Mouse (Mus musculus) CH12.LX (cell line): ENCODE measurements around the gene Nsl1. TPM values are rescaled to one million over a fixed set of nuclear protein-coding genes. Genes with fewer than 3 reads are reported as not detected.
A peak's percentile ranks its signal among the peaks of the same experiment; 100 is the strongest.

ENCODE experiments used
- DNase-seq: peaks from one replicate; pipeline ENCODE4 v3.0.0-alpha.2; 2013; ENCODE audit errors: extremely low read depth
- H3K27ac ChIP-seq: 2 replicates; pipeline ENCODE4 v1.5.1; 2012; ENCODE audit warnings: low read depth, mild to moderate bottlenecking, control low read depth, moderate library complexity; ENCODE audit not compliant: insufficient read depth
- H3K27me3 ChIP-seq: replicated peaks from 2 replicates; pipeline ENCODE3; 2012; ENCODE audit warnings: inconsistent platforms
- H3K36me3 ChIP-seq, 2 experiments: replicated peaks in 1 of 2; 2 replicates each; pipeline versions ENCODE3 to v1.6.1; 2012; ENCODE audit warnings: inconsistent platforms in 1 of 2, low read length in 1 of 2, mild to moderate bottlenecking in 1 of 2, mixed read lengths in 1 of 2, moderate library complexity in 1 of 2; ENCODE audit not compliant: control insufficient read depth in 1 of 2, insufficient read depth in 1 of 2
- H3K4me1 ChIP-seq, 2 experiments: 2 replicates each; pipeline ENCODE4 v1.6.1; 2012; ENCODE audit warnings: inconsistent platforms in 1 of 2, moderate library complexity in 1 of 2; ENCODE audit not compliant: insufficient read depth in 2 of 2, control insufficient read depth in 1 of 2
- H3K4me2 ChIP-seq: 2 replicates; pipeline ENCODE4 v1.6.1; 2012; ENCODE audit warnings: low read depth, mild to moderate bottlenecking, control low read depth; ENCODE audit not compliant: poor library complexity, insufficient read depth, severe bottlenecking
- H3K4me3 ChIP-seq, 3 experiments: fragments of 150-350 bp in 1 of 3; sonication (generic) in 1 of 3; replicated peaks in 1 of 3; 2 replicates each; pipeline versions ENCODE3 to v1.5.1; 2011 to 2012; ENCODE audit warnings: low read depth in 2 of 3, low read length in 2 of 3, mild to moderate bottlenecking in 2 of 3, moderate library complexity in 2 of 3, control low read depth in 1 of 3, improper control_type of control experiment in 1 of 3, inconsistent platforms in 1 of 3, mixed read lengths in 1 of 3; ENCODE audit not compliant: poor library complexity in 1 of 3
- H3K79me2 ChIP-seq: replicated peaks from 2 replicates; pipeline ENCODE4 v1.6.1; 2012; ENCODE audit warnings: mild to moderate bottlenecking, moderate library complexity; ENCODE audit not compliant: control insufficient read depth, poor library complexity, insufficient read depth, severe bottlenecking; ENCODE audit errors: extremely low read depth
- H3K9ac ChIP-seq: 2 replicates; pipeline ENCODE4 v1.6.1; 2012; ENCODE audit warnings: low read depth, mild to moderate bottlenecking, control low read depth, moderate library complexity; ENCODE audit not compliant: insufficient read depth
- H3K9me3 ChIP-seq: replicated peaks from 2 replicates; pipeline ENCODE3; 2012; ENCODE audit warnings: low read length, inconsistent platforms, mixed read lengths
- CHD2 ChIP-seq: IDR thresholded peaks from 2 replicates; pipeline ENCODE4 v1.6.1; 2011; ENCODE audit warnings: low read length, improper control_type of control experiment
- ELF1 ChIP-seq: IDR thresholded peaks from 2 replicates; pipeline ENCODE4 v1.6.1; 2014; ENCODE audit warnings: low read depth, mild to moderate bottlenecking, inconsistent platforms, low read length, improper control_type of control experiment
- EP300 ChIP-seq: IDR thresholded peaks from 2 replicates; pipeline ENCODE4 v1.6.1; 2011; ENCODE audit warnings: low read length, improper control_type of control experiment
- GABPA ChIP-seq: IDR thresholded peaks from 2 replicates; pipeline ENCODE4 v1.6.1; 2012; ENCODE audit warnings: low read depth, low read length, improper control_type of control experiment, inconsistent platforms; ENCODE audit not compliant: insufficient replicate concordance
- IRF4 ChIP-seq: IDR thresholded peaks from 2 replicates; pipeline ENCODE4 v1.6.1; 2014; ENCODE audit warnings: low read depth, mild to moderate bottlenecking, inconsistent platforms, low read length, improper control_type of control experiment
- JUN ChIP-seq: IDR thresholded peaks from 2 replicates; pipeline ENCODE4 v1.6.1; 2011; ENCODE audit warnings: low read depth, mild to moderate bottlenecking, low read length, improper control_type of control experiment, moderate library complexity; ENCODE audit not compliant: insufficient read depth
- JUND ChIP-seq: conservative IDR thresholded peaks from 2 replicates; pipeline ENCODE4 v1.6.1; 2011; ENCODE audit warnings: low read depth, low read length, improper control_type of control experiment
- KAT2A ChIP-seq: IDR thresholded peaks from 2 replicates; pipeline ENCODE4 v1.6.1; 2012; ENCODE audit warnings: low read length, improper control_type of control experiment, inconsistent platforms; ENCODE audit not compliant: insufficient replicate concordance
- MAFK ChIP-seq: IDR thresholded peaks from 2 replicates; pipeline ENCODE4 v1.6.1; 2011; ENCODE audit warnings: low read length, improper control_type of control experiment; ENCODE audit not compliant: insufficient replicate concordance
- MAX ChIP-seq: IDR thresholded peaks from 2 replicates; pipeline ENCODE4 v1.6.1; 2011; ENCODE audit warnings: low read length, improper control_type of control experiment
- MAZ ChIP-seq: IDR thresholded peaks from 2 replicates; pipeline ENCODE4 v1.6.1; 2012; ENCODE audit warnings: low read depth, mild to moderate bottlenecking, inconsistent platforms, low read length, improper control_type of control experiment, moderate library complexity
- MXI1 ChIP-seq: IDR thresholded peaks from 2 replicates; pipeline ENCODE4 v1.6.1; 2011; ENCODE audit warnings: mild to moderate bottlenecking, low read depth, low read length, improper control_type of control experiment
- PAX5 ChIP-seq: IDR thresholded peaks from 2 replicates; pipeline ENCODE4 v1.6.1; 2012; ENCODE audit warnings: low read length, inconsistent platforms, mixed read lengths
- POLR2A ChIP-seq: IDR thresholded peaks from 2 replicates; pipeline ENCODE4 v1.6.1; 2011; ENCODE audit warnings: low read depth, mild to moderate bottlenecking, improper control_type of control experiment, low read length
- RCOR1 ChIP-seq: conservative IDR thresholded peaks from 2 replicates; pipeline ENCODE4 v1.6.1; 2012; ENCODE audit warnings: low read depth, mild to moderate bottlenecking, inconsistent platforms, low read length, improper control_type of control experiment
- SIN3A ChIP-seq: IDR thresholded peaks from 2 replicates; pipeline ENCODE4 v1.6.1; 2012; ENCODE audit warnings: low read length, improper control_type of control experiment, inconsistent platforms
- USF2 ChIP-seq: conservative IDR thresholded peaks from 2 replicates; pipeline ENCODE4 v1.6.1; 2011; ENCODE audit warnings: low read depth, low read length, improper control_type of control experiment
- ZC3H11A ChIP-seq: IDR thresholded peaks from 2 replicates; pipeline ENCODE4 v1.6.1; 2012; ENCODE audit warnings: low read depth, mild to moderate bottlenecking, inconsistent platforms, low read length, improper control_type of control experiment
- ZMIZ1 ChIP-seq: IDR thresholded peaks from 2 replicates; pipeline ENCODE4 v1.6.1; 2012; ENCODE audit warnings: low read depth, mild to moderate bottlenecking, inconsistent platforms, low read length, improper control_type of control experiment
- dilution Hi-C: fragments of 300-500 bp; cut with MboI; formaldehyde crosslinking; loops from 2 replicates; pipeline ENCODE4 v1.14.3; 2020; ENCODE audit warnings: low sequenced_read_pairs; ENCODE audit not compliant: extremely low pct_unique_long_range_greater_than_20kb, extremely low pct_ligation_motif_present
- in situ Hi-C: fragments of 300-500 bp; cut with MboI; formaldehyde crosslinking; loops from 3 replicates; pipeline ENCODE4 v1.14.3; 2019; ENCODE audit warnings: low sequenced_read_pairs, low pct_ligation_motif_present, low pct_unique_long_range_greater_than_20kb, mixed read lengths
- polyA plus RNA-seq: library from polyadenylated mRNA; unstranded; fragments of >175 nt; gene quantifications from 2 replicates; pipeline ENCODE4 v1.2.1, GENCODE M21; 2012; ENCODE audit warnings: low read depth; ENCODE audit not compliant: insufficient read length
- total RNA-seq, 2 experiments: library from RNA; depleted of rRNA; stranded (reverse); fragments of 300-350 nt in 1 of 2; fragments of >200 nt in 1 of 2; gene quantifications; 2 replicates each; pipeline ENCODE4 v1.2.3; 2012 to 2014

The Nsl1 gene
- total and polyA plus RNA-seq, 3 experiments = 16.0 to 27.1 (median 17.4) TPM

DNA sequence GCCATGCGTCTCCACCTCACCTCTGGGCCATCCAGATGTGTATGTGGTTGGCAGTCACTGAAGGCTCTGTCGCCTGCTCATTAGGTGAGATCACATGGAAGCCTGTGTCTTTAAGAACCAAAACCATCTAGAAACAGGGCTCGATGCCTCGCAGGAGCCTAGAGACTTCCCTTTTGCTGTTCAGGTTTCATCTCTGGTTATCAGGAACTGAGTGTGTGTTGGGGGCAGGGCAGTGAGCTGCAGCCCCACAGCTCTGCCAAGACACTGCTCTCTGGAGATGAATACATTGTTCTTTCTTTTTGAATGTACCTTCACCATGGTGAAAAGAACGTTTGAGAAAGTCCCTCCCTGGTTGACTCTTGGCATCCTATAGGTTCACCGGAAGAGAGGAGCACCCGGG lies 52.1 kb downstream of the Nsl1 start (continued):
- TF ChIP-seq JUND (no peak; the same call in 1 of the 2 replicates), MAFK (no peak), KAT2A (no peak), RCOR1 (peak; percentile 54; the same call in 1 of the 2 replicates), POLR2A (no peak), MAX (peak; percentile 44; the same call in 1 of the 2 replicates), IRF4 (peak; percentile 96), PAX5 (no peak), SIN3A (no peak), GABPA (no peak), USF2 (no peak), ZMIZ1 (no peak), CHD2 (peak; percentile 95), MXI1 (no peak), MAZ (no peak), ELF1 (peak; percentile 75), ZC3H11A (no peak)

DNA sequence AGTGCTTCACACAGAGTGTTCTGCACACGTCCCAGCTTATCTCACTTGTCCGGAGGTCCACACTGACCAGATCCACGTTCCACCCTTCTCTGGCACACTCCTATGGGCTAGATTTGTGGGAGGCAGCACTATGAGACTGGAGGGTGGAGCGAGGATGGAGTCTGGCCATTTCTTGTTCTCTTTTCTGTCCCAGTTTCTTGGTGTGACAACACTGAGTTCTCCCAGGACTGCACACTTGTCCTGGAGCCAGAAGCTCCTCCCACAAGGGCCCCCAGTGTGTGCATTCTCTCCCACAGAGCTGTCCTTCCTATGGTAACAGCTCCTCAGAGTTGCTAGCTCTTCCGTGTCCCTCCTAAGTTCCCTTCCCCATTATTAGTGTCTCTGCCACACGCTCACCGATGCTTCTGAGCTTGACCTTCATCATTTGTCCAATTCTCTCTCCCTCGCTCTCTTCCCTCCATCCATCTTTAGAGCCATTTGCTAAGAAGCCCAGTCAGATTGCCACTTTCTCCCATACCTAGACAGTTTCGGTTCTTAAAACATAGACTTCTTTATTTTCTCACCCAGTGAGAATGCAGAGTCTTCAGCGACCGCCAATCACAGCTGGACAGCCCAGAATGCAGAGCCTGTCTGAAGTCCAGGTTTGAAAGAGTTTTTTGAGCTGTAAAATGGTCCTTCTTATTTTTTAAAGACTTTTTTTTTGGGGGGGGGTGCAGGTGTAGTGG lies 52.9 kb downstream of the Nsl1 start:
- dilution Hi-C loops (no loop called here), in situ Hi-C loops (loop anchor here (25.0 kb wide), 1 partner anchor 697 kb away; the partner anchor contains the start of gene Nek2)
- H3K79me2 ChIP-seq = no peaks in the 10 kb centered on the region
- H3K27ac ChIP-seq = peak overlapping the region; percentile 47
- TF ChIP-seq IRF4 (peak; percentile 61; the same call in 1 of the 2 replicates), ELF1 (no peak), JUN (no peak), EP300 (peak; percentile 38)
- H3K27me3 ChIP-seq = no peaks in the 10 kb centered on the region
- H3K9ac ChIP-seq = no peak overlapping the region
- DNase-seq = no peak
- no peaks in the 10 kb centered on the region for H3K36me3 ChIP-seq
- H3K4me3 ChIP-seq = peak overlapping the region in 1 of 3 experiments; percentile 9
- peak overlapping the region; percentile 50; the same call in 1 of the 2 replicates for H3K4me2 ChIP-seq
- H3K9me3 ChIP-seq = no peaks in the 10 kb centered on the region
- peaks cover 35 to 71% of the 10 kb centered on the region in 2 experiments for H3K4me1 ChIP-seq
